Mouse (Mus musculus) megakaryocyte, embryonic 14.5 days (primary cell): ENCODE data around the gene Hist1h2bn.
"Not testable (repeated sequence)": the region's sequence is repeated elsewhere in the genome, so short reads cannot be mapped to it uniquely, and the experiment has no call there.

Experiments used
- FLI1 ChIP-seq: IDR thresholded peaks from 2 replicates; pipeline ENCODE4 v1.6.1; 2012; ENCODE audit warnings: low read length, inconsistent platforms, mixed read lengths
- GATA1 ChIP-seq: IDR thresholded peaks from 3 replicates; pipeline ENCODE4 v1.6.1; 2012; ENCODE audit warnings: mixed read lengths, low read length, inconsistent platforms, borderline replicate concordance

DNA sequence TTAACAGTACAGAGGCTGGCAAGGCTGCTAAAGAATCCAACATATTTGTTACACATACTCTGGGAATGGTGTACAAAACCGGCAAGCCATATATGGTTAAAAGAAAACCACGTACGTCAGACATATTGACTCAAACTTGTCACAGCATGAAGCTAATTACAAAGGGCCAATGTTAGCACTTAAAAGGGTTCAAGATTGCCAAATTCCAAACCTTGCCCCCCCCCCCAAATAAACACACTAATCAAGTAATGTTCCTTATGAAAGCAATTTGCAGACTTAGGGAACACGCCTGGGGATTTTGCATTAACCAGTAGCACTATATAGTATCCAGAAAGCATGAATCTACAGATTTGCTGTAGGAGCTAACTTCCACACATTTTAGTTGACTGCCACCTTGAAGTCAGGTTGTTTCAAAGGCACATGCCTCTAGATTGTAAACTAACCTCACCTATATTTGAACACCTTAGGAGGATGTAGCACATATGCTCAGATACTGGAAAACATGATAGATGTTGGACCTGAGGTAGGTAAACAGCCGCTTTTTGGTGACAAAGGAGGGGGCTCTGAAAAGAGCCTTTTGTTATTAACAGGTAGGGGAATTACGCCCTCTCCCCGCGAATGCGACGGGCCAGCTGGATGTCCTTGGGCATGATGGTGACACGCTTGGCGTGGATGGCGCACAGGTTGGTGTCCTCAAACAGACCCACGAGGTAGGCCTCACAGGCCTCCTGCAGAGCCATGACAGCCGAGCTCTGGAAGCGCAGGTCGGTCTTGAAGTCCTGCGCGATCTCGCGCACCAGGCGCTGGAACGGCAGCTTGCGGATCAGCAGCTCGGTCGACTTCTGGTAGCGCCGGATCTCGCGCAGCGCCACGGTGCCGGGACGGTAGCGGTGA lies 28.7 kb downstream of the Hist1h2bn start:
- TF ChIP-seq GATA1, FLI1: not testable (repeated sequence)
